Mouse (Mus musculus): ENCODE data around the gene P4ha1. TPM values are rescaled to one million over a fixed set of nuclear protein-coding genes. Genes with fewer than 3 reads are reported as not detected.

P4ha1 gene
- polyA plus RNA-seq, 1 experiment from 2014 or later = 57.9 TPM

DNA sequence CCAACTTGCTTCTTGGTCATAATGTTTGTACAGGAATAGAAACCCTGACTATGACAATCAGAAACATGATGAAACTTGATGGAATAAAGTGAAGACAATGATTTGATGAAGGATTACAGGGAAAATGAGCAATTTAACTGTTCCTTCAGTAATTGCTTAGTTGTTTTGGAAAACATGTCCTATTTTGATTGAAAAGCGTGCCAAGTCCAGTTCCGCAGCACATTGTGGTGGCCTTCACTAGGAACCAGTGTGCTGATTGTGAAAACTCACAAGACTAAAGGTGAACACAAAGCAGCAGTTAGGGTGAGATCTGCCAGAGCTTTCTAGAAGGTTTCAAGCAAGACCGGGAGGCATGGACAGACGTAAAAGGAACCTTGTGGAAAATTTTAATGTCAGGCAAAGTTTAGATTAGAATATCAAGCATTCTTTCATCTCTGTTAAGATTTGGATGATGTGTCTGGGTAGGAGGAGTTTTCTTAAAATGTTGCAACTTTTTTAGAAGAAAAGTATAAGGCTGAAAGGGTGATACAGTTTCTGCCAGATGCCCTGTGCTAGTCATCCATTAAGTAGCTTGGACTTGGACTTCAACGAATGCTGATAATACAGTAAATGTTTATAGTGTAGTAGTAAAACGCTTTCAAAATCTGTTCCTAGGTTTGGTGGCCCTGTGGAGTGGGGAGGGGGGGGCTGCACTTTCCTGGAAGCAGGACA, 8.6 kb downstream of the P4ha1 start:
- Histone ChIP-seq H3K27me3 (ENCODE audit: control insufficient read depth, insufficient read depth, low read length) (no peaks in the 10 kb centered on the region), H3K27ac (ENCODE audit: low read length) (no peak overlapping the region), H3K9me3 (replicated peaks; ENCODE audit: control insufficient read depth, low read length) (no peaks in the 10 kb centered on the region), H3K4me2 (ENCODE audit: low read depth, low read length) (no peak overlapping the region), H3K36me3 (ENCODE audit: control insufficient read depth, insufficient read depth) (peaks cover 4% of the 10 kb centered on the region; the same call in 1 of the 2 replicates), H3K4me1 (ENCODE audit: control insufficient read depth, insufficient read depth, low read length) (peaks cover 31% of the 10 kb centered on the region), H3K4me3 (ENCODE audit: low read length) (no peak overlapping the region), H3K9ac (ENCODE audit: low read length) (no peak overlapping the region)
- 69% methylated on average over 6 of the region's 6 CpGs for WGBS
- ATAC-seq (replicated peaks; ENCODE audit: extremely low read depth, insufficient read depth, low FRiP score) = no peak

DNA sequence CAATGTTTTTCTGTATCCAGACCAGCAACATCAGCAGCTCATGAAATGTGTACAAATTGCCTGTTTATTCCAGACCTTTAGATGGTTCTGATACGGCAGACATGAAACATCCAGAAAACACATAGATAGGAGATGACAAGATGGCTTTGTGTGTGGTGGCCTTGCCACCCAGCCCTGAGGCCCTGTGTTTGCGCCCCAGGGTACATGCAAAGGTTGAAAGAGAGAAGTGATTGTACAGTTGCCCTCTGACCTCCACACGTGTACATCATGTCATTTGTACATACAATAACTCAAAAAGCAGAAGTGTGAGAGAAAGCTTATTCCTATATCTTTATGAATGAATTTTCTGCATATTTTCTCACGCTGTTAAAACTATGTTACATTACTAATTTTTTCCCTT, 10.3 kb downstream of the P4ha1 start:
- Histone ChIP-seq H3K9ac (ENCODE audit: low read length) (no peak overlapping the region), H3K4me1 (ENCODE audit: control insufficient read depth, insufficient read depth, low read length) (peaks cover 28% of the 10 kb centered on the region), H3K36me3 (ENCODE audit: control insufficient read depth, insufficient read depth) (peaks cover 9% of the 10 kb centered on the region), H3K4me2 (ENCODE audit: low read depth, low read length) (no peak overlapping the region), H3K27me3 (ENCODE audit: control insufficient read depth, insufficient read depth, low read length) (no peaks in the 10 kb centered on the region), H3K4me3 (ENCODE audit: low read length) (no peak overlapping the region), H3K27ac (ENCODE audit: low read length) (no peak overlapping the region), H3K9me3 (replicated peaks; ENCODE audit: control insufficient read depth, low read length) (no peaks in the 10 kb centered on the region)
- ATAC-seq (replicated peaks; ENCODE audit: extremely low read depth, insufficient read depth, low FRiP score) = no peak
- WGBS = 78% methylated on average over 4 of the region's 4 CpGs

DNA sequence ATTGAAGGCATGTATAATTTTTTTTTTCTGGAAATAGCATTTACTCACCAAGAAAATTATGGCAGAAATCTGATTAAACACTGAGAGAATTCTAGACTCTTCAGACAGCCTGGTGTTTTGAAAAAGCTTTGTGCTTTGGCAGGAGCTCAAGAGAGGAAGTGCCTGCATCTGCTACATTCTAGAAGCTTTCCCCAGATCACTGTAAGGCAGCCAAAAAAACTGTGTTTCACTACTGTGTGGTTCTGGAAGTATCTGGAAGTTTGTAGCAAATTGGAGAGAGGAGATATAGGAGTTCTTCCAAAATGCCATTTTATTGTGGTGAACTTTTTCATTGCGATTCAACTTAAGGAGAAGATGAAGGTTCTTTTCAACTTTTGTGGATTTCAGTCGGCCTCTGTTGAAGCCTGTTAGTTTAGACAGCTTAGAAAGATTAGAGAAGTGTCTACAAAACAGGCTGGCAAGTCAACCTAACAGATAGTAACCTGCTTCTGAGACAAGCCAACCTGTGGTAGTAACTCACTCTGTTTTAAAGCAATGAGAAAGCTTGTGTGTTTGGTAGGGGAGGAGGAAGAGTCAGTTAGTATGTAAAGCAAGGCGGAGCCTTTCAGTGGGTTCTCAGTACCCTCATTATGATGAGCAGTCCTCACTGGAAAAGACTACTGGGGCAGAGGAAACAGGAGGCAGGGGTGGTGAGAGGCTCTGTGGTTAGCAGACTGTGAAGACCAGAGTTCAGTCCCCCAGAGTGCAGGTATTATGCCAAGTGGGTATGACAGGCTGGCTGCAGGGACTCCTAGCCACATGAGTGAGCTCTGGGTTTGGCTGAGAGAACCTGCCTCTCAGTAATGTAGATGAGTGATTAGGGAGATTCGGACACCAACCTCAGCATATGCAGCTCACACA, 12.1 kb downstream of the P4ha1 start:
- no peaks in the 10 kb centered on the region for H3K27me3 ChIP-seq (ENCODE audit: control insufficient read depth, insufficient read depth, low read length)
- H3K4me2 ChIP-seq (ENCODE audit: low read depth, low read length) = no peak overlapping the region
- peak; percentile 37 for ATAC-seq (replicated peaks; ENCODE audit: extremely low read depth, insufficient read depth, low FRiP score)
- H3K4me1 ChIP-seq (ENCODE audit: control insufficient read depth, insufficient read depth, low read length) = peaks cover 26% of the 10 kb centered on the region
- no peak overlapping the region for H3K9ac ChIP-seq (ENCODE audit: low read length)
- no peaks in the 10 kb centered on the region for H3K9me3 ChIP-seq (replicated peaks; ENCODE audit: control insufficient read depth, low read length)
- 55% methylated on average over 4 of the region's 4 CpGs for WGBS
- H3K27ac ChIP-seq (ENCODE audit: low read length) = peak overlapping the region; percentile 46
- no peak overlapping the region for H3K4me3 ChIP-seq (ENCODE audit: low read length)
- peaks cover 13% of the 10 kb centered on the region for H3K36me3 ChIP-seq (ENCODE audit: control insufficient read depth, insufficient read depth)

DNA sequence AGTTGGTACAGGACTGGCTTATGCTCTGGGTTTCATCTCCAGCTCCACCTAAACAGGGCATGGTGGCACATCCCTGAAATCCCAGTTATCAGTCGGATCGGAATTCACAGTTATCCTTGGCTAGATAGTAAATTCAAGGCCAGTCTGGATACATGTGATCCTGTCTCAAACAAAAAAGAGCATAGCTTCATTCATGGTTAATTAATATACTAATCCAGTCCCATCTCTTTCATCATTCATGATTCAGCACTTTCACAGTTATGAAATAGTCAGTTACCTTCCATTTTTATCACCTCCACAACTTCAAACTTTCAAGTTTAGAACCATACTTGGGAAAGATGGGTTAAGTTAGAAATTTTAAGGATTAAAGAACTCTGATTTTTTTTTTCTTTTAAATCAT, 13.0 kb downstream of the P4ha1 start:
- WGBS = 54% methylated on average over 2 of the region's 2 CpGs
- Histone ChIP-seq H3K4me2 (ENCODE audit: low read depth, low read length) (no peak overlapping the region), H3K9ac (ENCODE audit: low read length) (no peak overlapping the region), H3K9me3 (replicated peaks; ENCODE audit: control insufficient read depth, low read length) (no peaks in the 10 kb centered on the region), H3K27me3 (ENCODE audit: control insufficient read depth, insufficient read depth, low read length) (no peaks in the 10 kb centered on the region), H3K27ac (ENCODE audit: low read length) (no peak overlapping the region), H3K4me1 (ENCODE audit: control insufficient read depth, insufficient read depth, low read length) (peaks cover 21% of the 10 kb centered on the region), H3K36me3 (ENCODE audit: control insufficient read depth, insufficient read depth) (peaks cover 13% of the 10 kb centered on the region), H3K4me3 (ENCODE audit: low read length) (no peak overlapping the region)
- no peak for ATAC-seq (replicated peaks; ENCODE audit: extremely low read depth, insufficient read depth, low FRiP score)

DNA sequence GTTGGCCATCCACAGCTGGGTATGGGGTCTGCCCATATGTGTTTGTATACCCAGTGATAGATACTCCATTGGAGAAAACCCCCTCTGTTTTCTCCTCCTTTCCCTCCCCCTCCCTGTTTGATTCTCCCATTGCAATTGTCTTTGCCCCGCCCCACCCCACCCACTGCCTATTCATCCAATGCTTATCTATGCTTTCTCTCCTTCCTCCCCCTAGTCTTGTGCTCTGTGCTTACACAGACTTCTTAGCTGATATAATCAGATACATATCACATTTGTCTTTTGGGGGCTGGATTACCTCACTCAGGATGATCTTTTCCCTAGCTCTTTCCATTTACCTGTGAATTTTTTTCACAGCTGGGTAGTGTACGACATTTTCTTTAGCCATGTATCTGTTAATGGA, 23.5 kb downstream of the P4ha1 start:
- Histone ChIP-seq H3K4me1 (ENCODE audit: control insufficient read depth, insufficient read depth, low read length) (no peaks in the 10 kb centered on the region), H3K9ac (ENCODE audit: low read length) (no peak overlapping the region), H3K4me2 (ENCODE audit: low read depth, low read length) (no peak overlapping the region), H3K36me3 (ENCODE audit: control insufficient read depth, insufficient read depth) (peaks cover 66% of the 10 kb centered on the region), H3K27me3 (ENCODE audit: control insufficient read depth, insufficient read depth, low read length) (no peaks in the 10 kb centered on the region), H3K27ac (ENCODE audit: low read length) (no peak overlapping the region), H3K4me3 (ENCODE audit: low read length) (no peak overlapping the region), H3K9me3 (replicated peaks; ENCODE audit: control insufficient read depth, low read length) (no peaks in the 10 kb centered on the region)
- ATAC-seq (replicated peaks; ENCODE audit: extremely low read depth, insufficient read depth, low FRiP score) = no peak
- WGBS = 91% methylated on average over 2 of the region's 2 CpGs

DNA sequence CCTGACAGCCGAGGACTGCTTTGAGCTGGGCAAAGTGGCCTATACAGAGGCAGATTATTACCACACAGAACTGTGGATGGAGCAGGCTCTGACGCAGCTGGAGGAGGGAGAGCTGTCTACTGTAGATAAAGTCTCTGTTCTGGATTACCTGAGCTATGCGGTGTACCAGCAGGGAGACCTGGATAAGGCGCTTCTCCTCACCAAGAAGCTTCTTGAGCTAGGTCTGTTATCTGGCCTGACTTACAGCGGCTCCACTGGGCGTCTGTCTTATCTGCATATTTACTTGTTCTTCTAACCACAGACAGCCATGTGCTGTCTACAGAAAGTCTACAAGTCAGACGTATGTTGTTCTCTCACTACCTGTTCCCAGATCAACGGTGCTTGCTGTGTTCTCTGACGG, 25.1 kb downstream of the P4ha1 start:
- Histone ChIP-seq H3K9ac (ENCODE audit: low read length) (no peak overlapping the region), H3K4me1 (ENCODE audit: control insufficient read depth, insufficient read depth, low read length) (no peaks in the 10 kb centered on the region), H3K4me2 (ENCODE audit: low read depth, low read length) (no peak overlapping the region), H3K4me3 (ENCODE audit: low read length) (no peak overlapping the region), H3K27me3 (ENCODE audit: control insufficient read depth, insufficient read depth, low read length) (no peaks in the 10 kb centered on the region), H3K36me3 (ENCODE audit: control insufficient read depth, insufficient read depth) (peaks cover 65% of the 10 kb centered on the region), H3K9me3 (replicated peaks; ENCODE audit: control insufficient read depth, low read length) (no peaks in the 10 kb centered on the region), H3K27ac (ENCODE audit: low read length) (no peak overlapping the region)
- no peak for ATAC-seq (replicated peaks; ENCODE audit: extremely low read depth, insufficient read depth, low FRiP score)
- WGBS = 72% methylated on average over 9 of the region's 9 CpGs

DNA sequence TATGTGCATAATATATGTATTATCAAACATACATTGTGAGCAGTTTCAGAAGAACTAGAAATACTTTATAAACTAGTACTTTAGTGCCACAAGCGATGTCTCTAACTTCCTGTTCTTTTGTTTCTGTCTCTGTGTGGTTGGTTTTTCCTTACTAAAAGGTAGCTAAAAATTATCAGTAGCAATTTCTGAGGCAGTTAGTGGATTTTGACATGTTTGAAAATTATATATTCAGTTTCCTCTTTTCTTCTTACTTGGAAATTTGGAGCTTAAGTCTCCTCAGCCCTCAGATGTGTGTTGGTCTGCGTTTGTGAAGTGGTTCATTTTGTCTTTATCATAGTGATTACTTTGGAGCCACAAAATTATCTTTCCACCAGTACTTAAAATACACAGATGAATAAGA, 26.4 kb downstream of the P4ha1 start:
- H3K9me3 ChIP-seq (replicated peaks; ENCODE audit: control insufficient read depth, low read length) = no peaks in the 10 kb centered on the region
- WGBS = 80% methylated on average over 2 of the region's 2 CpGs
- H3K36me3 ChIP-seq (ENCODE audit: control insufficient read depth, insufficient read depth) = peaks cover 61% of the 10 kb centered on the region
- no peak overlapping the region for H3K9ac ChIP-seq (ENCODE audit: low read length)
- no peaks in the 10 kb centered on the region for H3K27me3 ChIP-seq (ENCODE audit: control insufficient read depth, insufficient read depth, low read length)
- no peak for ATAC-seq (replicated peaks; ENCODE audit: extremely low read depth, insufficient read depth, low FRiP score)
- no peak overlapping the region for H3K4me2 ChIP-seq (ENCODE audit: low read depth, low read length)
- no peaks in the 10 kb centered on the region for H3K4me1 ChIP-seq (ENCODE audit: control insufficient read depth, insufficient read depth, low read length)
- H3K4me3 ChIP-seq (ENCODE audit: low read length) = no peak overlapping the region
- no peak overlapping the region for H3K27ac ChIP-seq (ENCODE audit: low read length)

DNA sequence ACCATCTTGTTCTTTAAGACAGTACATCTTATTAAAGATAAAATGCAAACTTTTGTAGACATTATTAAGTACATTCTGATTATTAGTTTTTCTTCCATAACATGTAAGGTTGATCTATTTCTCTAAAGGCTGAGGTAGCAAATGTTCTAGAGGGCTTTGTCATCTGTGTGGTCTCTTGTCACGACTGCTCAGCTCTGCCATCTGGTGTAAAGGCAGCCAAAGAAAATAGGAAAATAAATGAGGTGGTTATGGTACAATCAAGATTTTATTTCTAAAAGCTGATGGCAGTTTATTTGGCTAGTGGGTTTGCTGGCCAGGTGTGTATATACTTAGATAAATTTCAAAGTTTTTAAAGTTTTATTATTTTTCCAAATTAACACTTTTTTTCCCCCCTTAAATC, 30.0 kb downstream of the P4ha1 start:
- no peak overlapping the region for H3K4me2 ChIP-seq (ENCODE audit: low read depth, low read length)
- H3K4me1 ChIP-seq (ENCODE audit: control insufficient read depth, insufficient read depth, low read length) = no peaks in the 10 kb centered on the region
- no peak overlapping the region for H3K27ac ChIP-seq (ENCODE audit: low read length)
- H3K36me3 ChIP-seq (ENCODE audit: control insufficient read depth, insufficient read depth) = peaks cover 50% of the 10 kb centered on the region
- H3K9ac ChIP-seq (ENCODE audit: low read length) = no peak overlapping the region
- H3K27me3 ChIP-seq (ENCODE audit: control insufficient read depth, insufficient read depth, low read length) = no peaks in the 10 kb centered on the region
- WGBS = 56% methylated on average over 1 of the region's 1 CpGs
- H3K9me3 ChIP-seq (replicated peaks; ENCODE audit: control insufficient read depth, low read length) = no peaks in the 10 kb centered on the region
- H3K4me3 ChIP-seq (ENCODE audit: low read length) = no peak overlapping the region
- no peak for ATAC-seq (replicated peaks; ENCODE audit: extremely low read depth, insufficient read depth, low FRiP score)

DNA sequence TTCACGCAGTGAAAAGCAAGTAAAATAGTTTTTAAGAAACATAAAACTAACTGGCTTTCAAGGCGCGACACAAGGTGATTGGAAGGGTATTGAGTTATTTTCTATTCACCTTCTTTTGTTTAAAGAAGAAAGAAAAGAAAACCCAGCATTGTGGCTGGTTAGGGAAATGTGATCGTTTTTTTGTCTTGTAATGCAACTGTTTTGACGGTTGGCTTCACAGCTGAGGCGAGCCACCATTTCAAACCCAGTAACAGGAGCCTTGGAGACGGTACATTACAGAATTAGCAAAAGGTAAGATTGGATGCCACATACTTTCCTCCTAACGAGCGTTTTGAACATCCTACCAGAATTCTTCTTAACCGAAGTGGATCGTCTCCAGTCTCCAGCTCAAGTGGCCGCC, 31.0 kb downstream of the P4ha1 start:
- H3K27ac ChIP-seq (ENCODE audit: low read length) = no peak overlapping the region
- no peaks in the 10 kb centered on the region for H3K4me1 ChIP-seq (ENCODE audit: control insufficient read depth, insufficient read depth, low read length)
- no peaks in the 10 kb centered on the region for H3K9me3 ChIP-seq (replicated peaks; ENCODE audit: control insufficient read depth, low read length)
- H3K4me3 ChIP-seq (ENCODE audit: low read length) = no peak overlapping the region
- H3K9ac ChIP-seq (ENCODE audit: low read length) = no peak overlapping the region
- H3K4me2 ChIP-seq (ENCODE audit: low read depth, low read length) = no peak overlapping the region
- ATAC-seq (replicated peaks; ENCODE audit: extremely low read depth, insufficient read depth, low FRiP score) = no peak
- peaks cover 40% of the 10 kb centered on the region for H3K36me3 ChIP-seq (ENCODE audit: control insufficient read depth, insufficient read depth)
- 87% methylated on average over 12 of the region's 12 CpGs for WGBS
- no peaks in the 10 kb centered on the region for H3K27me3 ChIP-seq (ENCODE audit: control insufficient read depth, insufficient read depth, low read length)

Measured in heart, embryonic 16.5 days (tissue).